Mouse (Mus musculus) kidney, postnatal 0 days (tissue): ENCODE measurements around the gene Atp6v0b. TPM values are rescaled to one million over a fixed set of nuclear protein-coding genes. Genes with fewer than 3 reads are reported as not detected.
A peak's percentile ranks its signal among the peaks of the same experiment; 100 is the strongest.

Source experiments
- ATAC-seq: fragments of 200-750 bp; cut with Nextera tagmentation; replicated peaks from 2 replicates; pipeline ENCODE4 v1.8.0; 2017; ENCODE audit warnings: low read depth, moderate number of reproducible peaks, moderate TSS enrichment, moderate library complexity; ENCODE audit not compliant: low FRiP score
- DNase-seq: peaks from one replicate; pipeline ENCODE4 v3.0.0-alpha.2; 2016; ENCODE audit warnings: low spot score
- H3K27ac ChIP-seq: fragments of 300-500 bp; sonication (generic); 2 replicates; pipeline ENCODE4 v1.5.1; 2014; ENCODE audit warnings: mild to moderate bottlenecking
- H3K27me3 ChIP-seq: fragments of 300-500 bp; sonication (generic); 2 replicates; pipeline ENCODE4 v1.6.1; 2014; ENCODE audit warnings: low read length, mixed read lengths; ENCODE audit not compliant: insufficient read depth
- H3K36me3 ChIP-seq: fragments of 300-500 bp; sonication (generic); 2 replicates; pipeline ENCODE4 v1.6.1; 2014; ENCODE audit warnings: low read length, mixed read lengths; ENCODE audit not compliant: insufficient read depth
- H3K4me1 ChIP-seq: fragments of 300-500 bp; sonication (generic); replicated peaks from 2 replicates; pipeline ENCODE4 v1.6.1; 2014; ENCODE audit warnings: antibody characterized with exemption, low read length, mixed read lengths; ENCODE audit not compliant: insufficient read depth
- H3K4me2 ChIP-seq: fragments of 300-500 bp; sonication (generic); 2 replicates; pipeline ENCODE4 v1.6.1; 2014; ENCODE audit warnings: mild to moderate bottlenecking, low read length, moderate library complexity, mixed read lengths
- H3K4me3 ChIP-seq: fragments of 300-500 bp; sonication (generic); replicated peaks from 2 replicates; pipeline ENCODE4 v1.5.1; 2014; ENCODE audit warnings: low read depth, low read length
- H3K9ac ChIP-seq: fragments of 300-500 bp; sonication (generic); 2 replicates; pipeline ENCODE4 v1.6.1; 2014; ENCODE audit warnings: low read depth, low read length
- H3K9me3 ChIP-seq: fragments of 300-500 bp; sonication (generic); replicated peaks from 2 replicates; pipeline ENCODE4 v1.6.1; 2016; ENCODE audit warnings: low read length, inconsistent platforms, mixed read lengths
- CTCF ChIP-seq: IDR thresholded peaks from 2 replicates; pipeline ENCODE4 v1.5.1; 2016; ENCODE audit warnings: antibody characterized with exemption, low read depth, mild to moderate bottlenecking, moderate library complexity
- WGBS: fragments of 180-500 bp; shearing (Covaris S2); extraction: QIAGEN DNeasy Blood & Tissue Kit; methylation state at CpG from one replicate; pipeline ENCODE4 v1.1.7; 2014; 5-methylcytosine and 5-hydroxymethylcytosine counted together
- polyA plus RNA-seq: library from polyadenylated mRNA; unstranded; fragments of >200 nt; fragmentation: Nextera tagmentation; extraction: Ambion mirVana; gene quantifications from 2 replicates; pipeline ENCODE4 v1.2.1, GENCODE M21; 2015

Atp6v0b gene
- polyA plus RNA-seq, 1 experiment from 2014 or later = 374 TPM

GRCm38 (mm10) chr4:117898111-117898510 is 11.0 kb upstream of the Atp6v0b start:
- no peak overlapping the region for H3K27ac ChIP-seq
- H3K4me2 ChIP-seq = no peak overlapping the region
- no peaks in the 10 kb centered on the region for H3K9me3 ChIP-seq
- no peak for DNase-seq
- 82% methylated on average over 3 of the region's 3 CpGs for WGBS
- no peaks in the 10 kb centered on the region for H3K27me3 ChIP-seq
- no peak for TF ChIP-seq CTCF
- no peak overlapping the region for H3K4me3 ChIP-seq
- no peaks in the 10 kb centered on the region for H3K4me1 ChIP-seq
- no peak for ATAC-seq
- peaks cover 49% of the 10 kb centered on the region for H3K36me3 ChIP-seq
- H3K9ac ChIP-seq = no peak overlapping the region

- Histone ChIP-seq H3K4me2 (no peak overlapping the region), H3K27ac (no peak overlapping the region), H3K27me3 (no peaks in the 10 kb centered on the region), H3K4me3 (no peak overlapping the region), H3K9me3 (no peaks in the 10 kb centered on the region), H3K9ac (no peak overlapping the region), H3K4me1 (peaks cover 8% of the 10 kb centered on the region), H3K36me3 (peaks cover 33% of the 10 kb centered on the region)
- ATAC-seq (no peak), DNase-seq (no peak)
- WGBS = 96% methylated on average over 6 of the region's 6 CpGs
- no peak for TF ChIP-seq CTCF
These were observed 8.9 kb upstream of the Atp6v0b start for GRCm38 (mm10) chr4:117896031-117896430.

GRCm38 (mm10) chr4:117895339-117895738 is 8.2 kb upstream of the Atp6v0b start:
- Histone ChIP-seq H3K36me3 (peaks cover 26% of the 10 kb centered on the region; the same call in 1 of the 2 replicates), H3K27ac (no peak overlapping the region)
- no peak for DNase-seq

GRCm38 (mm10) chr4:117894601-117895000 is 7.5 kb upstream of the Atp6v0b start:
- peaks cover 11% of the 10 kb centered on the region for H3K4me1 ChIP-seq
- no peak for TF ChIP-seq CTCF
- no peak for ATAC-seq
- H3K9ac ChIP-seq = no peak overlapping the region
- no peak overlapping the region for H3K4me3 ChIP-seq
- no peak overlapping the region for H3K4me2 ChIP-seq
- peaks cover 26% of the 10 kb centered on the region; the same call in 1 of the 2 replicates for H3K36me3 ChIP-seq
- DNase-seq = no peak
- H3K9me3 ChIP-seq = no peaks in the 10 kb centered on the region
- no peak overlapping the region for H3K27ac ChIP-seq
- H3K27me3 ChIP-seq = no peaks in the 10 kb centered on the region
- WGBS = 89% methylated on average over 8 of the region's 8 CpGs

More at GRCm38 (mm10) chr4:117895339-117895738, 8.2 kb upstream of the Atp6v0b start:
- H3K4me2 ChIP-seq = no peak overlapping the region
- H3K27me3 ChIP-seq = no peaks in the 10 kb centered on the region
- no peaks in the 10 kb centered on the region for H3K9me3 ChIP-seq
- 79% methylated on average over 7 of the region's 7 CpGs for WGBS
- peaks cover 11% of the 10 kb centered on the region for H3K4me1 ChIP-seq
- ATAC-seq = no peak
- H3K9ac ChIP-seq = no peak overlapping the region
- H3K4me3 ChIP-seq = no peak overlapping the region
- TF ChIP-seq CTCF = no peak

GRCm38 (mm10) chr4:117893376-117893775 is 6.2 kb upstream of the Atp6v0b start:
- H3K9ac ChIP-seq = no peak overlapping the region
- ATAC-seq (no peak), DNase-seq (peak; percentile 77)
- H3K4me3 ChIP-seq = no peak overlapping the region
- H3K4me2 ChIP-seq = no peak overlapping the region
- peaks cover 11% of the 10 kb centered on the region for H3K4me1 ChIP-seq
- H3K27ac ChIP-seq = no peak overlapping the region
- no peaks in the 10 kb centered on the region for H3K9me3 ChIP-seq
- WGBS = 8% methylated on average over 9 of the region's 9 CpGs
- H3K27me3 ChIP-seq = no peaks in the 10 kb centered on the region
- no peak for TF ChIP-seq CTCF
- H3K36me3 ChIP-seq = peaks cover 21% of the 10 kb centered on the region; the same call in 1 of the 2 replicates

- under 1% methylated on average over 21 of the region's 21 CpGs for WGBS
- Histone ChIP-seq H3K27me3 (no peaks in the 10 kb centered on the region), H3K9ac (peak within 1 kb of the TSS; percentile 51), H3K9me3 (no peaks in the 10 kb centered on the region), H3K4me1 (peaks cover 11% of the 10 kb centered on the region), H3K36me3 (peaks cover 17% of the 10 kb centered on the region; the same call in 1 of the 2 replicates), H3K4me2 (peak within 1 kb of the TSS; percentile 98), H3K4me3 (peak within 1 kb of the TSS; percentile 60), H3K27ac (no peak within 1 kb of the TSS)
- DNase-seq = peak; percentile 97
- ATAC-seq = peak; percentile 77
- no peak for TF ChIP-seq CTCF
These were observed 4.6 kb upstream of the Atp6v0b start, which contains the start of gene Dph2 for GRCm38 (mm10) chr4:117891738-117892161. Gene Dph2, minus strand, starts transcription at chr4:117892032.

GRCm38 (mm10) chr4:117890750-117891149 is 3.6 kb upstream of the Atp6v0b start:
- Histone ChIP-seq H3K27ac (no peak overlapping the region), H3K4me1 (peaks cover 11% of the 10 kb centered on the region), H3K36me3 (peaks cover 17% of the 10 kb centered on the region; the same call in 1 of the 2 replicates), H3K9me3 (no peaks in the 10 kb centered on the region), H3K27me3 (no peaks in the 10 kb centered on the region), H3K4me3 (no peak overlapping the region), H3K4me2 (peak overlapping the region; percentile 98; the same call in 1 of the 2 replicates), H3K9ac (no peak overlapping the region)
- WGBS = 80% methylated on average over 8 of the region's 8 CpGs
- ATAC-seq (no peak), DNase-seq (no peak)
- TF ChIP-seq CTCF = no peak
